Mouse (Mus musculus): ENCODE data around the gene Apbb1.

DNA sequence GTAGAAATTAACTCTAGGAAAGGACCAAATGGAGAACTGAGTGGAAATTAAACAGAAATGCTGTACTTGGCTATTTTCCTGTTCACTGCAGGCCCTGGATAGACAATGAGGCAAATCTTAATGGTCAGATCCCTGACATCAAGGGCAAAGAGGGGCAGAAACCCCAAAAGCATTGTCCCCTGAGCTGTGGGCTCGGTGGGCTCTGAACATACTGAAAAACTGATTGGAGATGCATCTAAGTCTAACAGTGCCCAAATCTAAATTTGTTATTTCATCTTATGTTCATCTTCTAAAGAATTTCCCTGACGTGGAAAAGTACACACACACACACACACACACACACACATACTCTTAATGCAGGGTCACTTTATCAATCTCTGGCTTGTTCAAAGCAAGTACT lies 506 bp upstream of the Apbb1 start:
- TF ChIP-seq CTCF (IDR thresholded peaks at IDR 0.05; ENCODE audit: borderline replicate concordance, insufficient read depth, low read length): no peak
- no peak for TF ChIP-seq POLR2A (IDR thresholded peaks at IDR 0.05; ENCODE audit: low read depth, low read length)

Data from embryonic fibroblast, embryonic 13.5 days (primary cell).